Mouse (Mus musculus) common myeloid progenitor, adult 5-6 weeks (primary cell): ENCODE measurements around the gene Gnaq. TPM values are rescaled to one million over a fixed set of nuclear protein-coding genes. Genes with fewer than 3 reads are reported as not detected.

Experiments
- ATAC-seq: replicated peaks from 2 replicates; pipeline ENCODE4 v1.8.0; 2016; ENCODE audit warnings: low read depth, mild to moderate bottlenecking, moderate TSS enrichment, inconsistent platforms; ENCODE audit not compliant: poor library complexity, severe bottlenecking
- total RNA-seq: library from RNA; stranded (forward); fragments of 200-1000, 187-1606 nt; gene quantifications from 2 replicates; pipeline ENCODE4 v1.2.3, GENCODE M21; 2017

Gnaq gene
- total RNA-seq, 1 experiment from 2014 or later = 20.5 TPM

GRCm38 (mm10) chr19:16251819-16252218, 119.2 kb downstream of the Gnaq start:
- ATAC-seq = no peak

- peak; percentile 89 for ATAC-seq
Measured at GRCm38 (mm10) chr19:16252696-16253095, 120.1 kb downstream of the Gnaq start.

- ATAC-seq = peak; percentile 66
Measured at GRCm38 (mm10) chr19:16254881-16255280, 122.2 kb downstream of the Gnaq start.

GRCm38 (mm10) chr19:16255294-16255693, 122.7 kb downstream of the Gnaq start:
- ATAC-seq = no peak

GRCm38 (mm10) chr19:16258766-16259355, 126.2 kb downstream of the Gnaq start:
- ATAC-seq = no peak

GRCm38 (mm10) chr19:16259786-16260434, 127.3 kb downstream of the Gnaq start:
- ATAC-seq = no peak

GRCm38 (mm10) chr19:16260435-16260832, 127.8 kb downstream of the Gnaq start:
- peak; percentile 59 for ATAC-seq

GRCm38 (mm10) chr19:16260973-16261372, 128.3 kb downstream of the Gnaq start:
- peak; percentile 40; the same call in 1 of the 2 replicates for ATAC-seq

- ATAC-seq = peak; percentile 33; the same call in 1 of the 2 replicates
Measured at GRCm38 (mm10) chr19:16261631-16262030, 129.0 kb downstream of the Gnaq start.

- no peak for ATAC-seq
Measured at GRCm38 (mm10) chr19:16262340-16262739, 129.7 kb downstream of the Gnaq start.

- ATAC-seq = peak; percentile 62; the same call in 1 of the 2 replicates
Measured at GRCm38 (mm10) chr19:16267362-16267761, 134.7 kb downstream of the Gnaq start.

- no peak for ATAC-seq
Measured at GRCm38 (mm10) chr19:16270236-16270635, 137.6 kb downstream of the Gnaq start.

GRCm38 (mm10) chr19:16271002-16271401, 138.4 kb downstream of the Gnaq start:
- ATAC-seq = 0 out of 2 replicates have a peak, but pooled peaks have one; percentile 10

GRCm38 (mm10) chr19:16273021-16273420, 140.4 kb downstream of the Gnaq start:
- 0 out of 2 replicates have a peak, but pooled peaks have one; percentile 18 for ATAC-seq

GRCm38 (mm10) chr19:16280231-16280630, 147.6 kb downstream of the Gnaq start:
- no peak for ATAC-seq

GRCm38 (mm10) chr19:16285051-16286028, 152.7 kb downstream of the Gnaq start:
- no peak for ATAC-seq

- ATAC-seq = peak; percentile 59
Measured at GRCm38 (mm10) chr19:16286451-16287175, 154.0 kb downstream of the Gnaq start.

GRCm38 (mm10) chr19:16287307-16287706, 154.7 kb downstream of the Gnaq start:
- no peak for ATAC-seq

GRCm38 (mm10) chr19:16287971-16288370, 155.3 kb downstream of the Gnaq start:
- no peak for ATAC-seq

GRCm38 (mm10) chr19:16291088-16291487, 158.5 kb downstream of the Gnaq start:
- ATAC-seq = peak; percentile 54
